Mouse (Mus musculus): ENCODE measurements at regions not wholly inside any gene's neighbourhood (a gene's known extent, or its start where the extent isn't known, plus 50 kb on each side); places are given as distances from the start of the nearest gene placed in this dataset.

DNA sequence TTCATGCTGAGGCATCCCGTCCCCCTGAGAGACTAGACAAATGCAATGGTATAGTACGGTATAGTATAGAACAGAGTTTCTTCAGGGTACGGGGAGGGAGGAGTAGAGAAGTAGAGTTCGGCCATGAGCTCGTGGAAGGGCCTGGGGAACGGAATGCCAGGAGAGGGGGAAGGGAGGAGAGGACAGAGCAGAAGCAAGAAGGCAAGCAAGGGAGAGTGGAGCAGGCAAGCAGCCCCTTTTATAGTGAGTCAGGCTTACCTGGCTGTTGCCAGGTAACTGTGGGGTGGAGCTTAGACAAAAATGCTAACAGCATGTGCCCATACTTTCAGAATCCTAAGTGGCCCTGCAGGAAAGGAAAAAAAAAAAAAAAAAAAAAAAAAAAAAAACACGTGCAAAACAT is 174.7 kb upstream of the Dapk1 start:
- WGBS, result 59% methylated on average over 7 of the region's 7 CpGs
- no peak for DNase-seq
- Histone ChIP-seq H3K27ac (ENCODE audit: insufficient read depth, low read length) (no peak overlapping the region), H3K4me3 (replicated peaks; ENCODE audit: insufficient read depth, low read depth, low read length) (no peak overlapping the region), H3K27me3 (ENCODE audit: control insufficient read depth, insufficient read depth, low read length) (no peaks in the 10 kb centered on the region), H3K4me1 (ENCODE audit: control insufficient read depth, insufficient read depth, low read length) (no peaks in the 10 kb centered on the region)
- no peak for TF ChIP-seq POLR2A (IDR thresholded peaks at IDR 0.05; ENCODE audit: borderline replicate concordance, insufficient read depth, low read length)
- no peak for TF ChIP-seq CTCF (IDR thresholded peaks at IDR 0.05; ENCODE audit: borderline replicate concordance, insufficient read depth, low read depth, low read length)

DNA sequence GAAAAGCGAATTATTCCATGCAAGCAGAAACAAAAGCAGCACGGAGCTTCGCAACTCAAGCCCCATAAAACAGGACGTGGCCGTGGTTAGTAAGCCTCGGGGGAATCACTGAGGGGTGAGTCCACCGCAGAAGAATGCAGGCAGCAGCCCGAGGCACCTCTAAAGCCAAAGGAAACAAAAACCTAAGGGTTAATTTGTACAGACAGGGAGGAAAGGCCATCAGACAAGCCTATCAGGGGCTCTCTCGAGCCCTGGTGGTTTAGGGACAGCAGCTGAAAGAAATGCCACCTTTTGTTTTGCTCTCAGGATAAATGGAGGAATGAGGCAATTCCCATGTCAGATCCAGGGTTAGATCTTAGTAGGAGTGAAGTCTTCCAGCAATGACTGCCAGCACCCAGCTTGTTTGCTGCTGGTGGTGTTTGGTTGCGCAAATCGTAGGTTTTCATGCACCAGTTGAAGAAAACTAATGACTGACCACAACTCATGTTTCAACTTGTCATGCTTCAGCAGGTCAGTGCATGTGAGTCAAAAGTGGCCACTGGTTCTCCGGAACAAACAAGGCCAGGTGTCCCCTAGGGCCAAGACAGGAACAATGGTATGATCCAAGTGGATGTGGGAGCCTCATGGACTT is 173.9 kb upstream of the Dapk1 start:
- Histone ChIP-seq H3K27me3 (ENCODE audit: control insufficient read depth, insufficient read depth, low read length) (no peaks in the 10 kb centered on the region), H3K4me1 (ENCODE audit: control insufficient read depth, insufficient read depth, low read length) (no peaks in the 10 kb centered on the region), H3K27ac (ENCODE audit: insufficient read depth, low read length) (no peak overlapping the region), H3K4me3 (replicated peaks; ENCODE audit: insufficient read depth, low read depth, low read length) (no peak overlapping the region)
- 28% methylated on average over 12 of the region's 12 CpGs for WGBS
- TF ChIP-seq POLR2A (IDR thresholded peaks at IDR 0.05; ENCODE audit: borderline replicate concordance, insufficient read depth, low read length) (no peak), CTCF (IDR thresholded peaks at IDR 0.05; ENCODE audit: borderline replicate concordance, insufficient read depth, low read depth, low read length) (no peak)
- DNase-seq, result no peak

DNA sequence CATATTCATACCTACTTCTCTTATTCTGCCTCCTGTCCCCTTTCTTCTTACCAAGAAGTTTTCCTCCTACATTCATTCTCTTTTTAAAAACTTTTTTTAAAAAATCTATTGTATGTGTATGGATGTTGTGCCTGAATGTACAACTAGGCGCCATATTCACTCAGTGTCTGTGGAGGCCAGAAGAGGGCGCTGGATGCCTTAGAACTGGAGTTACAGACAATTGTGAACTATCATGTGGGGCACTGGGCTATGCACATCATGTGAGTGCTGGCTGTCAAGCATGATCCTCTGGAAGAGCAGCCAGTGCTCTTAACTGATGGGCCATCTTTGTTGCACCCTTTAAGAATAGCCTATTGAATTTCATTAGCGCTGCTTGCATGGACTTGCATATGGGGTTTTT is 172.6 kb upstream of the Dapk1 start:
- whole genome bisulfite sequencing, result 80% methylated on average over 3 of the region's 3 CpGs
- DNase-seq, result no peak
- TF ChIP-seq POLR2A (IDR thresholded peaks at IDR 0.05; ENCODE audit: borderline replicate concordance, insufficient read depth, low read length) (no peak), CTCF (IDR thresholded peaks at IDR 0.05; ENCODE audit: borderline replicate concordance, insufficient read depth, low read depth, low read length) (no peak)
- Histone ChIP-seq H3K27ac (ENCODE audit: insufficient read depth, low read length) (no peak overlapping the region), H3K4me1 (ENCODE audit: control insufficient read depth, insufficient read depth, low read length) (no peaks in the 10 kb centered on the region), H3K4me3 (replicated peaks; ENCODE audit: insufficient read depth, low read depth, low read length) (no peak overlapping the region), H3K27me3 (ENCODE audit: control insufficient read depth, insufficient read depth, low read length) (no peaks in the 10 kb centered on the region)

DNA sequence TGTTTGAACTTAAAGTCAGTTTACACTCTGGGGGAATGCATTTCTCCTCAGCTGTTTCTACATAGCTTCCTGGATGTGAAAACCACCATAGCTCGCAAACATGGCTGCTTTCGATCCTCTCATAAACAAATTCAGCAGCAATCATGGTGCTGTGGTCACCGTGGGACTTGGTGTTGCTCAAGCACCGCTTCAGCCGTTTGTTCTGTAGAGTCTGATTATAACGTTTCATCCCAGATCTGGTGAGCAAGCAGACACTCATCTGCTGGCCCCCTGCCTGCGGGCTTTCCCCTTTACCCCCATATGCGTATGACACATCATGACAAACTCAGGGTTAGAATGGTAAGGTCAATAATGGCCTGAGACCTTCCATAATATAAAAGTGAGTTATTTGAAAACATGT is 170.3 kb upstream of the Dapk1 start:
- WGBS, result 86% methylated on average over 8 of the region's 8 CpGs
- Histone ChIP-seq H3K4me1 (ENCODE audit: control insufficient read depth, insufficient read depth, low read length) (no peaks in the 10 kb centered on the region), H3K27ac (ENCODE audit: insufficient read depth, low read length) (no peak overlapping the region), H3K4me3 (replicated peaks; ENCODE audit: insufficient read depth, low read depth, low read length) (no peak overlapping the region), H3K27me3 (ENCODE audit: control insufficient read depth, insufficient read depth, low read length) (no peaks in the 10 kb centered on the region)
- no peak for DNase-seq
- no peak for TF ChIP-seq POLR2A (IDR thresholded peaks at IDR 0.05; ENCODE audit: borderline replicate concordance, insufficient read depth, low read length)
- TF ChIP-seq CTCF (IDR thresholded peaks at IDR 0.05; ENCODE audit: borderline replicate concordance, insufficient read depth, low read depth, low read length), result no peak

DNA sequence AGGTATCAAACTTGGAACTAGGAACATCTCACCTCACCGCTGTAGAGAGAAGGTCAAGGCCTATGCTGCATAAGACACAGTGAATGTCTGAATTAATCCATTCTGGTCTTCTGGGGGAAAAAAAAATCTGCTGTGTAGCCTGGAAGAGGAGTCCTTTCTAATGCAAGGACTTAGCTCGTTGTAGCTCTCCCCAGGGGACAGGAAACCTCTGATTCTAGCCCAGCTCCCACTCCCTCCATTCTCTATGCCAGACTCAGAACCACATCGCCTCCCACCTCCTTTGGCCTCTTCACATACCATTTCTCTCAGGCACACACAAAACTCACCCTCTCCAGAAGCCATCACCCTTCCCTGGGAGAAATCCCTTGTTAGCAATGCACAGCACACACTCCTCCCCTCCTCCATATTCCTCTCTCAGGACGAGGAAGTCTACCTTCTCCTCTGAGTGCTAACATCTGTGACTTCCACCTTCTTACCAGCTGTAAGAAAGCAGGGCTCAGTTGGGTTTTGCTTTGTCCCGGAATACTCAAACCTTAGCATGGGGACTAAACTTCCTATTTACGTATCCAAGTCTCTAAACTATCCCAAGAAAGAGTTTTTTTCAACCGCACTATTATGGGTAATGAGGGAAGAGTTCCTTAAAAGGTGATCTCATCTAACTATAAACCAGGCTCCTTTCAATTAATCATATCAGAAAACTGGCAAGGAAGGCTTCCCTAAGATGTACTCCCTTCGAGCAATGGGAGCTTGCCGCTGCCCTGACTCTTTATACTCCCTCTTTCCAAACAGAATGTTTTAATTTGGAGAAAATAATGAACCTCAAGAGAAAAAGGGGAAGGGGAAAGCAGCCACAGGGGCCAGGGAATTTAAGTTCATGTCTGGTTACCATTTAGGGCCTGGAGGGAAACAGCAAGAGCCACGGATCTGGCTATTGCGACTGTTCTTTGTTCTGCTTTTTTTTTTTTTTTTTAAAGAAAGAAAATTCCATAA is 167.2 kb upstream of the Dapk1 start:
- TF ChIP-seq POLR2A (IDR thresholded peaks at IDR 0.05; ENCODE audit: borderline replicate concordance, insufficient read depth, low read length), result no peak
- no peak for TF ChIP-seq CTCF (IDR thresholded peaks at IDR 0.05; ENCODE audit: borderline replicate concordance, insufficient read depth, low read depth, low read length)
- no peaks in the 10 kb centered on the region for H3K4me1 ChIP-seq (ENCODE audit: control insufficient read depth, insufficient read depth, low read length)
- WGBS, result 72% methylated on average over 11 of the region's 11 CpGs
- no peak overlapping the region for H3K27ac ChIP-seq (ENCODE audit: insufficient read depth, low read length)
- no peaks in the 10 kb centered on the region for H3K27me3 ChIP-seq (ENCODE audit: control insufficient read depth, insufficient read depth, low read length)
- no peak overlapping the region for H3K4me3 ChIP-seq (replicated peaks; ENCODE audit: insufficient read depth, low read depth, low read length)
- DNase-seq, result no peak

DNA sequence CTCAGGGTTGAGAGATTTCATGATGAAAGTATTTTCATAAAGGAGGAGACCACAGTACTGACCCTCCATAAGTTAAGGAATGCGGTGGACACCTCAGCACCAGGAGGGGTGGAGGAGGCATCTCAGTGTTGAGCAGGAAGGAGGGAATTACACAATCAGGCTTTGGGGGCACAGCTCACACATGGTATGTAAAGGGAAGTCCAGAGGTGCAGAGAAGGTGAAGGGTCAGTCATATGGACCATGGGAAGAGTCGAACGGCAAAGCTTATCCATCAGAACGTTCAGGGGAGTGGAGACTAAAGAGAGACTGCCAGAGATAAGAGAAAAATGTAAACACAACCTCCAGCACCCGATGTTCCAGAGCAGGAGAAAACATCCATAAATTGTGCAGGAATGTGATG is 166.4 kb upstream of the Dapk1 start:
- Histone ChIP-seq H3K4me3 (replicated peaks; ENCODE audit: insufficient read depth, low read depth, low read length) (no peak overlapping the region), H3K27ac (ENCODE audit: insufficient read depth, low read length) (no peak overlapping the region), H3K4me1 (ENCODE audit: control insufficient read depth, insufficient read depth, low read length) (no peaks in the 10 kb centered on the region), H3K27me3 (ENCODE audit: control insufficient read depth, insufficient read depth, low read length) (no peaks in the 10 kb centered on the region)
- TF ChIP-seq CTCF (IDR thresholded peaks at IDR 0.05; ENCODE audit: borderline replicate concordance, insufficient read depth, low read depth, low read length) (no peak), POLR2A (IDR thresholded peaks at IDR 0.05; ENCODE audit: borderline replicate concordance, insufficient read depth, low read length) (no peak)
- WGBS, result 86% methylated on average over 5 of the region's 5 CpGs
- DNase-seq, result no peak

DNA sequence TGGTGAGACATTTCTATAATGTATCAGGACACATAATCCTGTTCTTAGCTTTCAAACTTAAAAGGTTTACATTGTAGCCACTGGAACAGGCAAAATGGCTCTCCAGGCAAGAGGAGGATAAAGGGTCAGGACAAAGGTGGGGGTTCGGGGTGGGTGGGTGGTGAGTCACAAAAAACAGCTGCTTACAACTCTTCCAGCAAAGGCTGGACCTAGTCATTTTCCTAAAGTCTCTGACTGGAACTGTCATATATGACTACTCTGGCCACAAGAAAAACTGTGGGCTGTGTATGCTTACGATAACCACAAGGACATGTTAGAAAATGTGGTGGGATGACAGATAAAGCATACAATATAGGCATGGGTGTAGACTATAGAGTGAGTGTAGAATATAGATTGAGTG is 163.6 kb upstream of the Dapk1 start:
- WGBS, result 93% methylated on average over 2 of the region's 2 CpGs
- Histone ChIP-seq H3K27me3 (ENCODE audit: control insufficient read depth, insufficient read depth, low read length) (no peaks in the 10 kb centered on the region), H3K4me3 (replicated peaks; ENCODE audit: insufficient read depth, low read depth, low read length) (no peak overlapping the region), H3K4me1 (ENCODE audit: control insufficient read depth, insufficient read depth, low read length) (no peaks in the 10 kb centered on the region), H3K27ac (ENCODE audit: insufficient read depth, low read length) (no peak overlapping the region)
- no peak for DNase-seq
- TF ChIP-seq POLR2A (IDR thresholded peaks at IDR 0.05; ENCODE audit: borderline replicate concordance, insufficient read depth, low read length), result no peak
- TF ChIP-seq CTCF (IDR thresholded peaks at IDR 0.05; ENCODE audit: borderline replicate concordance, insufficient read depth, low read depth, low read length), result no peak

DNA sequence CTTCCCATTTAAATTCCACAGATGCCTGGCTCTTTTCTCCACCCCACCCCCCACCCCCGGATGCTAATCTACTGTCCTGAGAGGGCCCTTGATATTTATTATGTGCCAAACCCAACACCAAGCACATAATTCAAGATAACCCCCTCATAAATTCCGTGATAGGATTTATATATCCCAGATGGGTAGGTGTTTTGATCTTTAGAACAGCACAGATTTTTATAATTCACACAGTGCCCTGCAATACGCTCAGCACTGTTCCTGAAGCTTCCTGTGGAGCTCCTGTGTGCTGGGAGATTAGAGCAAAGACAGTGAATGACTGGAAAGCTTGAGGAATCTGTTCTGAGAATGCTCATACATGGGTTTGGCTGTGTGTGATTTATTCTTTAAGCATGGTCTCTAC is 161.2 kb upstream of the Dapk1 start:
- no peak overlapping the region for H3K27ac ChIP-seq (ENCODE audit: insufficient read depth, low read length)
- H3K4me1 ChIP-seq (ENCODE audit: control insufficient read depth, insufficient read depth, low read length), result no peaks in the 10 kb centered on the region
- TF ChIP-seq CTCF (IDR thresholded peaks at IDR 0.05; ENCODE audit: borderline replicate concordance, insufficient read depth, low read depth, low read length), result no peak
- no peak for TF ChIP-seq POLR2A (IDR thresholded peaks at IDR 0.05; ENCODE audit: borderline replicate concordance, insufficient read depth, low read length)
- H3K27me3 ChIP-seq (ENCODE audit: control insufficient read depth, insufficient read depth, low read length), result no peaks in the 10 kb centered on the region
- no peak overlapping the region for H3K4me3 ChIP-seq (replicated peaks; ENCODE audit: insufficient read depth, low read depth, low read length)
- no peak for DNase-seq
- 61% methylated on average over 3 of the region's 3 CpGs for WGBS

Data from cerebellum, adult 2 months (tissue).